Mouse (Mus musculus): ENCODE measurements around the gene Aifm1. TPM values are rescaled to one million over a fixed set of nuclear protein-coding genes. Genes with fewer than 3 reads are reported as not detected.
"Not testable (repeated sequence)": the region's sequence is repeated elsewhere in the genome, so short reads cannot be mapped to it uniquely, and the experiment has no call there.

Aifm1 gene
- polyA plus RNA-seq, 2 experiments: 34.6 to 51.4 TPM

GRCm38 (mm10) chrX:48444677-48445076, 68.7 kb downstream of the Aifm1 start:
- 40% methylated on average over 4 of the region's 4 CpGs for WGBS (ENCODE audit: insufficient replicate concordance)
- DNase-seq (ENCODE audit: low read depth in 3 of 3, low spot score in 3 of 3) (no peak), ATAC-seq (ENCODE audit: insufficient read depth) (no peak)
- peaks cover 0 to 4% of the 10 kb centered on the region in 2 experiments; a peak in 1 of 4 replicates for H3K4me1 ChIP-seq (replicated peaks; ENCODE audit: control insufficient read depth in 2 of 2, insufficient read depth in 2 of 2, low read length in 1 of 2)
- no peaks in the 10 kb centered on the region for H3K9me3 ChIP-seq (ENCODE audit: control insufficient read depth, low read length)
- no peak overlapping the region for H3K4me3 ChIP-seq (ENCODE audit: insufficient read depth in 1 of 2, low read depth in 2 of 2, low read length in 2 of 2)
- H3K36me3 ChIP-seq (replicated peaks; ENCODE audit: control insufficient read depth, insufficient read depth, low read depth): no peaks in the 10 kb centered on the region
- no peak overlapping the region for H3K4me2 ChIP-seq (ENCODE audit: low read depth)
- no peak overlapping the region for H3K9ac ChIP-seq (replicated peaks)
- no peak overlapping the region for H3K27ac ChIP-seq
- no peak for TF ChIP-seq EP300 (IDR thresholded peaks at IDR 0.05; ENCODE audit: low read depth)
- no peak for TF ChIP-seq CTCF (IDR thresholded peaks at IDR 0.05; ENCODE audit: low read depth)
- H3K27me3 ChIP-seq (ENCODE audit: control insufficient read depth, insufficient read depth, low read length): no peaks in the 10 kb centered on the region

GRCm38 (mm10) chrX:48441954-48442353, 71.4 kb downstream of the Aifm1 start:
- no peaks in the 10 kb centered on the region for H3K9me3 ChIP-seq (ENCODE audit: control insufficient read depth, low read length)
- H3K9ac ChIP-seq (replicated peaks): no peak overlapping the region
- no peaks in the 10 kb centered on the region for H3K27me3 ChIP-seq (ENCODE audit: control insufficient read depth, insufficient read depth, low read length)
- TF ChIP-seq CTCF (IDR thresholded peaks at IDR 0.05; ENCODE audit: low read depth): no peak
- TF ChIP-seq EP300 (IDR thresholded peaks at IDR 0.05; ENCODE audit: low read depth): no peak
- no peak overlapping the region for H3K4me3 ChIP-seq (ENCODE audit: insufficient read depth in 1 of 2, low read depth in 2 of 2, low read length in 2 of 2)
- ATAC-seq (ENCODE audit: insufficient read depth) (no peak), DNase-seq (ENCODE audit: low read depth in 3 of 3, low spot score in 3 of 3) (no peak)
- no peaks in the 10 kb centered on the region for H3K36me3 ChIP-seq (replicated peaks; ENCODE audit: control insufficient read depth, insufficient read depth, low read depth)
- no peak overlapping the region for H3K27ac ChIP-seq
- no peak overlapping the region for H3K4me2 ChIP-seq (ENCODE audit: low read depth)
- WGBS (ENCODE audit: insufficient replicate concordance): 59% methylated on average over 7 of the region's 7 CpGs
- peaks cover 6 to 13% of the 10 kb centered on the region in 2 experiments for H3K4me1 ChIP-seq (replicated peaks; ENCODE audit: control insufficient read depth in 2 of 2, insufficient read depth in 2 of 2, low read length in 1 of 2)

GRCm38 (mm10) chrX:48441548-48441947, 71.8 kb downstream of the Aifm1 start:
- DNase-seq (ENCODE audit: low read depth in 3 of 3, low spot score in 3 of 3): no peak
- no peak for ATAC-seq (ENCODE audit: insufficient read depth)
- H3K9me3 ChIP-seq (ENCODE audit: control insufficient read depth, low read length): no peaks in the 10 kb centered on the region
- WGBS (ENCODE audit: insufficient replicate concordance): 66% methylated on average over 6 of the region's 6 CpGs
- no peak for TF ChIP-seq CTCF (IDR thresholded peaks at IDR 0.05; ENCODE audit: low read depth)
- TF ChIP-seq EP300 (IDR thresholded peaks at IDR 0.05; ENCODE audit: low read depth): no peak
- H3K9ac ChIP-seq (replicated peaks): no peak overlapping the region
- no peak overlapping the region for H3K4me2 ChIP-seq (ENCODE audit: low read depth)
- H3K27me3 ChIP-seq (ENCODE audit: control insufficient read depth, insufficient read depth, low read length): no peaks in the 10 kb centered on the region
- no peak overlapping the region for H3K27ac ChIP-seq
- no peak overlapping the region for H3K4me3 ChIP-seq (ENCODE audit: insufficient read depth in 1 of 2, low read depth in 2 of 2, low read length in 2 of 2)
- H3K36me3 ChIP-seq (replicated peaks; ENCODE audit: control insufficient read depth, insufficient read depth, low read depth): no peaks in the 10 kb centered on the region
- peaks cover 6 to 13% of the 10 kb centered on the region in 2 experiments for H3K4me1 ChIP-seq (replicated peaks; ENCODE audit: control insufficient read depth in 2 of 2, insufficient read depth in 2 of 2, low read length in 1 of 2)

- Histone ChIP-seq H3K4me2 (ENCODE audit: low read depth) (peak overlapping the region; percentile 22; the same call in 1 of the 2 replicates), H3K27ac (no peak overlapping the region), H3K27me3 (ENCODE audit: control insufficient read depth, insufficient read depth, low read length) (no peaks in the 10 kb centered on the region), H3K4me3 (ENCODE audit: insufficient read depth in 1 of 2, low read depth in 2 of 2, low read length in 2 of 2) (no peak overlapping the region), H3K36me3 (replicated peaks; ENCODE audit: control insufficient read depth, insufficient read depth, low read depth) (no peaks in the 10 kb centered on the region), H3K9me3 (ENCODE audit: control insufficient read depth, low read length) (no peaks in the 10 kb centered on the region), H3K4me1 (replicated peaks; ENCODE audit: control insufficient read depth in 2 of 2, insufficient read depth in 2 of 2, low read length in 1 of 2) (peaks cover 6 to 23% of the 10 kb centered on the region in 2 experiments), H3K9ac (replicated peaks) (no peak overlapping the region)
- no peak for DNase-seq (ENCODE audit: low read depth in 3 of 3, low spot score in 3 of 3)
- no peak for TF ChIP-seq CTCF (IDR thresholded peaks at IDR 0.05; ENCODE audit: low read depth)
- TF ChIP-seq EP300 (IDR thresholded peaks at IDR 0.05; ENCODE audit: low read depth): no peak
- 23% methylated on average over 4 of the region's 4 CpGs for WGBS (ENCODE audit: insufficient replicate concordance)
- ATAC-seq (ENCODE audit: insufficient read depth): peak; percentile 59; the same call in 1 of the 2 replicates
These were observed 74.3 kb downstream of the Aifm1 start for GRCm38 (mm10) chrX:48439036-48439435.

- not testable (repeated sequence) for H3K9ac ChIP-seq (replicated peaks); H3K27me3 ChIP-seq (ENCODE audit: control insufficient read depth, insufficient read depth, low read length); DNase-seq (ENCODE audit: low read depth in 3 of 3, low spot score in 3 of 3); H3K9me3 ChIP-seq (ENCODE audit: control insufficient read depth, low read length); H3K36me3 ChIP-seq (replicated peaks; ENCODE audit: control insufficient read depth, insufficient read depth, low read depth); H3K27ac ChIP-seq; H3K4me3 ChIP-seq (ENCODE audit: insufficient read depth in 1 of 2, low read depth in 2 of 2, low read length in 2 of 2); H3K4me2 ChIP-seq (ENCODE audit: low read depth)
- ATAC-seq (ENCODE audit: insufficient read depth): 0 out of 2 replicates have a peak, but pooled peaks have one; percentile 5
- whole genome bisulfite sequencing (ENCODE audit: insufficient replicate concordance): 58% methylated on average over 7 of the region's 7 CpGs
- peaks cover 6 to 34% of the 10 kb centered on the region in 2 experiments for H3K4me1 ChIP-seq (replicated peaks; ENCODE audit: control insufficient read depth in 2 of 2, insufficient read depth in 2 of 2, low read length in 1 of 2)
These were observed 77.3 kb downstream of the Aifm1 start for GRCm38 (mm10) chrX:48436082-48436481.
